20 mouse cellular contexts compared by ENCODE assay signal in genomic region chr8:46387037-46387436, GRCm38 (mm10).
DNase-seq lines count a peak whose midpoint lies in the region; ATAC-seq and TF ChIP-seq lines count a peak whose summit lies in the region.
"Had no signal": no experiment of that assay in that cellular context is flagged by ENCODE, and none has a peak within 500 bp of the region (broad histone marks: within the 10 kb centered on the region; RNA-seq: fewer than 3 reads in every experiment).

No protein-coding gene starts in this region.

- no peak for TF ChIP-seq CTCF in left cerebral cortex, adult 2 months (IDR thresholded peaks at IDR 0.05)

- no peaks in the 10 kb centered on the region for H3K4me1 ChIP-seq in kidney, embryonic 14.5 days (ENCODE audit: control insufficient read depth, insufficient read depth, low read length)
- no peaks in the 10 kb centered on the region for H3K4me1 ChIP-seq in kidney, embryonic 15.5 days
- H3K4me1 ChIP-seq in liver, embryonic 11.5 days (replicated peaks; ENCODE audit: control insufficient read depth, insufficient read depth, low read length), result no peaks in the 10 kb centered on the region
- H3K4me1 ChIP-seq: heart, embryonic 12.5 days; hindbrain, embryonic 12.5 days; megakaryocyte, embryonic 14.5 days; neural tube, embryonic 13.5 days had no signal

- peak; percentile 68 for DNase-seq in kidney, adult 11 months
- DNase-seq in liver, embryonic 11.5 days (ENCODE audit: low spot score), result no peak
- DNase-seq in yolk sac, embryonic 10.5 days (ENCODE audit: low spot score), result peak; percentile 76
- no peak for DNase-seq in cerebellum, adult 8-10 months
- no peak for DNase-seq in gastrocnemius, postnatal 25 days
- DNase-seq in left cerebral cortex, adult 2 months (ENCODE audit: extremely low spot score in 1 of 2, low spot score in 2 of 2), result no peak
- DNase-seq: cerebellum, adult 9-11 months; forebrain, postnatal 0 days; heart, postnatal 14 days; layer of hippocampus, postnatal 36 days; lung, adult 2 months; right cerebral cortex, adult 18-20 months had no signal

- no peak overlapping the region for H3K4me2 ChIP-seq in kidney, embryonic 14.5 days (replicated peaks; ENCODE audit: low read depth, low read length)
- H3K4me2 ChIP-seq in kidney, embryonic 15.5 days, result no peak overlapping the region
- no peak overlapping the region for H3K4me2 ChIP-seq in liver, embryonic 11.5 days
- H3K4me2 ChIP-seq: heart, embryonic 12.5 days; hindbrain, embryonic 12.5 days; neural tube, embryonic 13.5 days had no signal

- no peak overlapping the region for H3K9ac ChIP-seq in kidney, embryonic 14.5 days (ENCODE audit: low read depth, low read length)
- H3K9ac ChIP-seq in kidney, embryonic 15.5 days, result no peak overlapping the region
- no peak overlapping the region for H3K9ac ChIP-seq in liver, embryonic 11.5 days (ENCODE audit: low read depth, low read length)
- H3K9ac ChIP-seq: forebrain, postnatal 0 days; heart, embryonic 12.5 days; hindbrain, embryonic 12.5 days; neural tube, embryonic 13.5 days had no signal

- H3K4me3 ChIP-seq in kidney, embryonic 14.5 days (ENCODE audit: low read length), result no peak overlapping the region
- H3K4me3 ChIP-seq in kidney, embryonic 15.5 days (replicated peaks), result no peak overlapping the region
- no peak overlapping the region for H3K4me3 ChIP-seq in liver, embryonic 11.5 days (ENCODE audit: low read depth, low read length)
- H3K4me3 ChIP-seq in left cerebral cortex, adult 2 months, result no peak overlapping the region
- H3K4me3 ChIP-seq: heart, embryonic 12.5 days; hindbrain, embryonic 12.5 days; layer of hippocampus, adult 2 months; megakaryocyte, embryonic 14.5 days; neural tube, embryonic 13.5 days had no signal

- no peak overlapping the region for H3K27ac ChIP-seq in kidney, embryonic 14.5 days (ENCODE audit: low read depth, low read length)
- H3K27ac ChIP-seq in kidney, embryonic 15.5 days, result peak overlapping the region; percentile 41
- peak overlapping the region; percentile 34; the same call in 1 of the 2 replicates for H3K27ac ChIP-seq in liver, embryonic 11.5 days (ENCODE audit: low read depth, low read length)
- H3K27ac ChIP-seq in left cerebral cortex, adult 2 months, result no peak overlapping the region
- H3K27ac ChIP-seq: hindbrain, embryonic 12.5 days; layer of hippocampus, adult 2 months; neural tube, embryonic 13.5 days had no signal

- H3K27me3 ChIP-seq in kidney, embryonic 14.5 days (ENCODE audit: control insufficient read depth, insufficient read depth, low read length), result no peaks in the 10 kb centered on the region
- H3K27me3 ChIP-seq in kidney, embryonic 15.5 days, result no peaks in the 10 kb centered on the region
- no peaks in the 10 kb centered on the region for H3K27me3 ChIP-seq in liver, embryonic 11.5 days (replicated peaks; ENCODE audit: control insufficient read depth, insufficient read depth, low read length)
- H3K27me3 ChIP-seq: CH12.LX; heart, embryonic 12.5 days; hindbrain, embryonic 12.5 days; megakaryocyte, embryonic 14.5 days; neural tube, embryonic 13.5 days had no signal

- intact Hi-C loops in left cerebral cortex, adult 2 months (cut with DNase I), result no loop called here

- no peaks in the 10 kb centered on the region for H3K36me3 ChIP-seq in kidney, embryonic 14.5 days (ENCODE audit: control insufficient read depth, insufficient read depth, low read length)
- H3K36me3 ChIP-seq in kidney, embryonic 15.5 days, result no peaks in the 10 kb centered on the region
- H3K36me3 ChIP-seq in liver, embryonic 11.5 days (ENCODE audit: control insufficient read depth, insufficient read depth, low read length), result no peaks in the 10 kb centered on the region
- H3K36me3 ChIP-seq: heart, embryonic 12.5 days; hindbrain, embryonic 12.5 days; neural tube, embryonic 13.5 days had no signal

- no peaks in the 10 kb centered on the region for H3K9me3 ChIP-seq in kidney, embryonic 14.5 days (ENCODE audit: control insufficient read depth, low read length)
- H3K9me3 ChIP-seq in kidney, embryonic 15.5 days (replicated peaks), result no peaks in the 10 kb centered on the region
- no peaks in the 10 kb centered on the region for H3K9me3 ChIP-seq in liver, embryonic 11.5 days (ENCODE audit: control insufficient read depth, low read length)
- H3K9me3 ChIP-seq: heart, embryonic 12.5 days; hindbrain, embryonic 12.5 days; neural tube, embryonic 13.5 days had no signal

- 74% methylated on average over 5 of the region's 5 CpGs for WGBS in kidney, embryonic 14.5 days
- WGBS in kidney, embryonic 15.5 days, result 71% methylated on average over 5 of the region's 5 CpGs
- WGBS in liver, embryonic 11.5 days, result 63% methylated on average over 5 of the region's 5 CpGs

- no peak for ATAC-seq in kidney, embryonic 14.5 days (ENCODE audit: low FRiP score, low TSS enrichment)
- ATAC-seq in kidney, embryonic 15.5 days (replicated peaks; ENCODE audit: low FRiP score), result peak; percentile 52; the same call in 1 of the 2 replicates
- no peak for ATAC-seq in liver, embryonic 11.5 days (replicated peaks; ENCODE audit: low FRiP score)
- ATAC-seq: forebrain, postnatal 0 days had no signal

Comparison
In these comparisons a context has a peak if more than half of its experiments do, and no peak if none do; other contexts are left out.
1. H3K27ac ChIP-seq: peak in kidney, embryonic 15.5 days (single experiment) and liver, embryonic 11.5 days (single experiment); none in kidney, embryonic 14.5 days (single experiment) and left cerebral cortex, adult 2 months (single experiment).
2. DNase-seq: peak in kidney, adult 11 months (single experiment) and yolk sac, embryonic 10.5 days (single experiment); none in liver, embryonic 11.5 days (single experiment), cerebellum, adult 8-10 months (single experiment), gastrocnemius, postnatal 25 days (single experiment) and left cerebral cortex, adult 2 months (0 of 2).